Mouse (Mus musculus) C2C12 (cell line): ENCODE results near the gene Myod1.

Source experiments
- CEBPB ChIP-seq: IDR thresholded peaks from one replicate; pipeline ENCODE4 v1.6.1; 2011; ENCODE audit warnings: low read depth, mild to moderate bottlenecking, control low read depth, moderate library complexity
- CTCF ChIP-seq: IDR thresholded peaks from one replicate; pipeline ENCODE4 v1.5.1; 2011; ENCODE audit not compliant: control insufficient read depth, insufficient read depth, insufficient read length
- MAX ChIP-seq: IDR thresholded peaks from one replicate; pipeline ENCODE4 v1.6.1; 2011; ENCODE audit warnings: mild to moderate bottlenecking, control low read depth
- MYOD1 ChIP-seq: IDR thresholded peaks from one replicate; pipeline ENCODE4 v1.6.1; 2011; ENCODE audit warnings: low read depth; ENCODE audit not compliant: control insufficient read depth, insufficient read length
- USF1 ChIP-seq: IDR thresholded peaks from one replicate; pipeline ENCODE4 v1.6.1; 2011; ENCODE audit warnings: low read depth, mild to moderate bottlenecking, control low read depth, moderate library complexity

DNA sequence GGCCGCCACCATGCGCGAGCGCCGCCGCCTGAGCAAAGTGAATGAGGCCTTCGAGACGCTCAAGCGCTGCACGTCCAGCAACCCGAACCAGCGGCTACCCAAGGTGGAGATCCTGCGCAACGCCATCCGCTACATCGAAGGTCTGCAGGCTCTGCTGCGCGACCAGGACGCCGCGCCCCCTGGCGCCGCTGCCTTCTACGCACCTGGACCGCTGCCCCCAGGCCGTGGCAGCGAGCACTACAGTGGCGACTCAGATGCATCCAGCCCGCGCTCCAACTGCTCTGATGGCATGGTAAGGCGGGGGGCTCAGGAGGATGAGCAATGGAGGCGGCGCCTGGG, 703 bp downstream of the Myod1 start:
- TF ChIP-seq CEBPB (no peak), CTCF (peak; percentile 83), USF1 (no peak), MAX (no peak), MYOD1 (no peak)
